Mouse (Mus musculus): ENCODE measurements around the gene Tgif1.

Gene Tgif1

DNA sequence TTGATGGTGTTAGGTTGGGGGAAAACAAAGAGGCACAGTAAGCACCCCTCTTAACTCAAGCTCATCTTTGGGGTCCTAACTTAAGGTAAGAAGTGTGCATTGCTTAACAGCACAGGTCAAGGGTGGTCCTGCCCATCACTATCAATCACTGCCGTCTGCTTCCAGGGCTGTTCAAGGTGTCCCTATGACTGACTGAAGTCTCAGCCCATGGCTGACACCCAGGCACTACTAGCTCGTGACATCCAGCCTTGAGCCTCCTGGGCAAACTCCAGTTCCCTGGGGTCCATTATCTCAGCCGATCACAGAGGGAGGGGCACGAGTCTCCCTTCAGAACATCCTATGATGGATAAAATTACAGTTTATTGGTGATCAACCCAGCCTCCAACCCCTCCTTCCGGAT, 12.7 kb upstream of the Tgif1 start:
- DNase-seq (ENCODE audit: low spot score) = no peak

DNA sequence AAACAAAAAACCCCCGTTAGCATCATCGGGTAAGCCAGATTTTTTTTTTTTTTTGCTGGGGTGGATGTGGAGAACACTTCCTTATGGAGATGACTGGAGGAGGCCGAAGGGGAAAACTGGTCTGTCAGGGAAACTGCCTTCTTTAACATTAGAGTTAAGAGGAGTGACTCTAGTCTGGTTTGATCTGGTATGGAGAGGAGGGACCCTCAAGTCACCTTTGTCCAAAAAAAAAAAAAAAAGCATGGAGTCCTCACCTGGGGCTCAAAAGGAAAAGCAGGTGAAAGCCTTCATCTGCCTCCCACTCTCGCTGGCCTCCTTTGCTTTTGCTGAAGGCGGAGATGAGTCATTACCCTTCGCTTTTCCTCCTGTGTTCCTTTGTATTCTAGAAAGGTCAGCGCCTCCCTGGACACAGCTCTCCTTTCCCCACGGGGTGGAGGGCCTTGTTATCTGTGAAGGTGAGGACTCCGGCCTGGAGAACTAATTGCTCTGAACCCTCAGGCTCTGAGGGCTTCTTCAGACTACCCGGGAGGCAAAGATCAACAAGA, 11.8 kb upstream of the Tgif1 start:
- DNase-seq (ENCODE audit: low spot score) = no peak

DNA sequence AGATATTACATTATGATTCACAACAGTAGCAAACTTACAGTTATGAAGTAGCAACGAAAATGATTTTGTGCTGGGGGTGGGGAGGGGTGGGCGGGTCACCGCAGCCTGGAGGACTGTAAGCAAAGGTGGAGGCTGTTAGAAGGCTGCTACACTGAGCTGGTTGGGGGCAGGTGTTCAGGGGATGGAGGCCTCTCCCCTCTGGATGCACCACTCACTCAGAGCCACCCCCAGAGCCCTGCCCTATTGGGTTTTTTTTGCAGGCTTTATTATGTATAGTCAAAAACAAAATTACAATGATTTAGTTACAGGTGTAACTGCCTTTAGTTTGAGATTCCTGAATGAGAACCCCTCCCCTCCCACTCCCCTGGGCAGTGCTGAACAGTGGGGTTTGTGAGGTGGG, 11.3 kb upstream of the Tgif1 start:
- no peak for DNase-seq (ENCODE audit: low spot score)

DNA sequence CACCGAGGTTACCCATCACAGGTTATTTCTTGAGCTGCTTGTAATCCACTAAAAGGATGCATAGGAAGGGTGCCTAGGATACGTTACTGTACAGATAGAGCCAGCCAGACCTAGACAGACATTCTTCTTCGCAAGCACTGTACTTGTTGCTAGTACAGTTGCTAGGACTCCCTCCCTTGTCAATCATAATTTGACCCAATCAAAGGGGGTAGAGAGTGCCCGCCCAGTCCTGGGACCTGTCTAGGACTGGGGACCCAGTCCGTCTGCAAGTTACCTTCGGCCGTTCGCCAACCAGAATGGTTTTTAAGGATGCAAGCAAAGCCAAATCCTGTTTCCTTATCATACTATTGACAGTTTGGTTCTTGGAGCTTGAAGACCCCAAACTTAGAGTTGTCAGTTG, 10.8 kb upstream of the Tgif1 start:
- DNase-seq (ENCODE audit: low spot score) = no peak

DNA sequence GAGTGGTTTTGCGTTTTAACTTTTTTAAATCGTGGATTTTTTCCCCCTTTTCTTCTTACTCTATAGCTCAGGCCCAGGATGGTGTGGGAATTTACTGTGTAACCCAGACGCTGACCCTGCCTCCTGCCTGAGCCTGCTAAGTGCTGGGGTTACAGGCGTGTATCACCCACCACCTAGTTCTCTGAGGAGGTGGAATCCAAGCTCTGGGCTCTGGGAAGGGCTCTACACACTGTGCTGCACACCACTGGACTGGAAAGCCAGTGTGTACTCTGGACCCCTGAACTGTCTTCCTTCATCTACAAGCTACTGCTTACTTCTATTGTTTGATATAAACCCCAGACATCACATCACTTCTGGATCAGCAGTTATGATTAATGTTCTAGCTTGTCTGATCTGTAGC, 5.5 kb upstream of the Tgif1 start:
- DNase-seq (ENCODE audit: low spot score) = no peak

DNA sequence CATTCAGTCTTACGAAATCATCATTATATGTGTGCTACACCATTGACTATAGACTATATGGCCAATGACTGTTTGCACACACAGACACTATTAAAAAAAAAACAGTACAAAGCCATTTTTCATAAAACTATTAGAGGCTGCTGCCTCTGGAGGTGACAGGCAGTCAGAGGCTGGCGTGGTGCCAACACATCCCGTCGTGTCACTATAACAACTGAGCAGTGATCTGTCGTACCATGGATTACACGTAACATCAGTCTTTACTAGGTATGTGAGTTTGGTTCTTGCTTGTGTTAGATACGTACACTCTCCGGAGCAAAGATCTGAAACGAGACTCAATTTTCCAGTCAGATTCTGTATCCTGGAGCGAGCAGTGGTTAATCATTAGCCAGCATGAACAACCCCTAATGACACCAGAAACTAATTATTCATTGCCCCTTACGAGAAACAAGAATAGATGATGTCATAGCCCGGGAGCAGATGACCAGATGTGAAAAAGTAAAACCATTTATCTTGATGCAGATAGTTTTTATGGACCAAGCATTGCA, 3.6 kb upstream of the Tgif1 start:
- no peak for DNase-seq (ENCODE audit: low spot score)

DNA sequence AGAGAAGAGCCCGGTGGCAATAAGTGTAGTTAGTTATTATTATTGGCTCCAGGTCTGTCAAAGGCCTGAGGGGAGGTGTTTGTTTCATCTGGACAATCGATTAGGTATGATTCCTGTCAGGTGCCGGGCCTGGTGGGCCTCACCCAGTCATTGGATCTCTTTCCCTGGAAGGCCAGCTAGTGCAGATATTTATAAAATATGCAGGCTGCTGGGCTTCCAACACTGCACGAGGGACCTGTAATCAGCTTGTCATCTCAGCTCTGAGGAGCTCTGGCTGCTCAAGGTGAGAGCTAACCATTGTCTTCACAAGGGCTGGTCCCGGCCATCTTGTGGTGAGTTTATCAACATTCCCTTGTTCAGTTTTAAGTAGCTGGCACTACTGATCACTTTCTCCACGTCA, 675 bp upstream of the Tgif1 start:
- no peak for DNase-seq (ENCODE audit: low spot score)

DNA sequence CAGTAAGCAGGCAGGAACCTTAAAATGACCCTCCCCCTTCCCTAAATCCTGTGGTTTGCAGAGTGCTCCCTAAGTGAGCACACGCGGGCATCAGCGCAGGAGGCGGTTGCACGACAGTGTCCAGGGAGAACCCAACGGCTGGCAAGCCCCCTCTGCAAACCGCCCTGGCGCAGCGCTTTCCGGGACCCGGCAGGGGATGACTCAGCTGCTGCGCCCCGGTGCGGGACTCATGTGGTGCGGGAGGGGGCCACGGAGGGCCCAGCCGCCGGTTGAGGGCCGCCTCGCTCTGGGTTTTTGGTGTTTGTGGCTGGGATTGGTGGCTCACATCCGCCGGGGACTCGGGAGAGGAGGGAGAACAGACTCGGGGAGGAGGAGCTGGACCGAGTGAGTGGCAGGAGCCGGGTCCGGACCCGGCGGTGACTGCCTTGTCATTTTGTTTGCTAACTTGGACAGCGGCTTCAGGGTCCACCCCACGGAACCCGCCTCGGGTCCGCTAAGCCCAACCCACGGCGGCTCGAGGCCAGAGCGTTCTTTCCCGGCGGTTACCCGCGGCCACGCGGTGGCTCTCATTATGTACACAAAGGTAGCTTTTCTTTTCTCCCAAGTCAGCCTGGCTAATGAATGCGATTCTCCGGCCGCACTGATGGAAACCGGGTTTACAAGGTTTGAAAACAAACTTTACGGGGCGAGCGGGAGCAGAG, 510 bp downstream of the Tgif1 start:
- DNase-seq (ENCODE audit: low spot score) = peak; percentile 90

DNA sequence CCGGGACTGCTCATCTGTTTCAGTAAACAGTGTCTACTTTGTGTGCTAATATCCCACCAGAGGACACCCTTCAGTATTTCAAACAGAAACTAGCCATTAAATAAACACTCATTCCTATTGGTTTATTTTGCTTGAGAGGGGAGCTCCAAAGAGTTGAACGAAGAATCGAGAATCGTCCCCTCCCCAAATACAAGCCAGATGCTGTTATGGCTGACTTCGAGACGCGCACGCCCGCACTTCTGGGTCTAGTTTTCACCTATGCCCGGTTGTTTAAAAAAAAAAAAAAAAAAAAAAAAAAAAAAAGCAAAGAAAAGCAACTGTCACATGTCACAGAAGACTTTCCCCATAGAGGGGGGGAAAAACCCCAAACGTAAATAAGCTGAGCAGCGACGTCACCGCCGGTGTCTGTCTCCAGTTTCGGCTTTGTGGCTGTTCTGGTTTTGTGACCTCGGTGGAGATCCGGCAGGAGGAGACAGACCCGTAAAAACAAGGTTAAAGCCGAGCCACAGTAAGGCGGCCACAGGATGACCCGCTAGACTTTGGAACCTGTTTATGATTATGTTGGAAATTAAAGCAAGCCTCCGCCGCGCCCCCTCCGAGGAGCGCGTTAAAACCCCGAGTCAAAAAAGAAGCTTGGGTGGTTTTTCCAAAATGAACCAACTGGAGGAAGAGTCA, 1.2 kb downstream of the Tgif1 start:
- peak; percentile 80 for DNase-seq (ENCODE audit: low spot score)

DNA sequence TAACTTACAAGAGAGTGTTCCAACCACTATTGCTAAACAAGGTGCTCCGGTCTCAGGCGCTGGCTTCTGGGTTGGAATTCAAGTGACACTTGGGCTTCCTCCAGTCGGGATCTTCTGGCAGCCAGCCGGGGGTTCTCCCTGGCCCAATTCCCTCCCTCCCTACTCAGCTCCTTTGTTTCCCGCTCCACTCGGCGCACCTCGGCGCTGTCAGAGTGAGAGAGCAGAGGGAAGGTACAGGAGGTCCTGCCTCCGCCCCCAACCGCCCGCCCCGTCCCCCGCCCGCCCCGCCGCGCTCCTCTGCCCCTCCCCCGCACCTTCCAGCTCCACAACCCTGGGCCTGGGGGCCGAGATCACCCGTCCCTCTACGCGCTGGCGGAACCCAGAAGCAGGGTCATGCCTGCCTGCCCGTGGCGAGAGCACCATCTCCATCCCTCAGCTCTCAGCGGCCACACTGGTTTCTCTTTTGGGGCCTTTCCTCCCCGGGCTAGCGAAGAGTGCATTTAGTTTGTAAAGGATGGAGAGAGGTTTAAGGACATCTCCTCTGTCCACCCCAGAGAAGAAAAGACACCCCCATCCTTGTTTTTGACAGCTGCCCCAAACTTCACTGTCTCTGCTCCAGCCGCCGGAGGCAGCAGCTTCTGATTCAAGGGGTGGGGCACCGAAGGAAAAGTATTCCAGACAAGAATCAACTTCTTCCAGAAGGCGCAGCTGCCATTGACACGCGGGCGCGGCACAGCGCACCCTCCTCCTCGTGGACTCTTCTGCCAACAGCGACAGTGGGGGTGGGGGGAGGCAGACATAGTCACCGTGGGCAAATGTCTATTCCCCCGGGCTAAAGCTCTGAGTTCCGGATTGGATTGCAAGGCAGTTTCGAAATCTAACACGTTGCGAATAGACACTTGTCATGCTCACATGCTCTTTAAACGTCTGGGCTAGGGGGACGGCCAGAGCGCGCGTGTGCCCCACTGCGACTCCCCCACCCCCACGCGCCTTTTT, 2.1 kb downstream of the Tgif1 start:
- DNase-seq (ENCODE audit: low spot score) = peak; percentile 91

DNA sequence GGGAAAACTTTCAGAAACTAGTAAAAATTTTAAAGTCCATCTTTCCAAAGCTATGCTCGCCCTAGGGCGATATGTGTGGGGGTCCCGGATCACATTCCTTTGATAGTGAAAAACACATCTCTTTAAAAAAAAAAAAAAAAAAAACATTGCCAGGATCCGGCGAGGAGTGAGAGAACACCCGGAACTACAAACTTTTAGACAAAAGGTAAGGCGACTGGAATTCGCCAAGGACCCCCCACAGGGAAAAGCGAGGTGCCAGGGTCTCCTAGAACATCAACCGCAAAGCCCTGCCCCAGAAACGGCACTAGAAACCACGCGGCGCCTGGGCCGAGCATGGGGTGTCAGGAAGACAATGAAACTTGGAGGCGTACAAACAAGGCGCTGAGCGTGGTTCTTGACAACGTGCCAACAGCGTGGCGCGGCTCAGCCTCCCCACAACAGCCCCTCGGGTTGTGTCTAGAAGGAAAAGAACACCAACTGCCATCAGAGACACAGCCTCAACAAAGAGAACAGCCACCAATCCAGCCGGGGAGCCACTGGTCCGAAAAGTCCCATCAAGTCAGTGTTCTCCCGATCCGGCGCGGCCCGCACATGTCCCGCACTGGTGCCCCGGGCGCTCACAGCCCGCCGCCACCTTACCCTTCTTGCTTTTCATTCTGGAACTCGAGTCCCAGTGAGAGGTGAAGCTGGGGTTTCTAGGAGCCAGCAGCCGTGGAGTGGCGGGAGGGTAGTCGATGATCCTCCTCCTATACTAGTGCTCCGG, 2.9 kb downstream of the Tgif1 start:
- peak; percentile 57 for DNase-seq (ENCODE audit: low spot score)

DNA sequence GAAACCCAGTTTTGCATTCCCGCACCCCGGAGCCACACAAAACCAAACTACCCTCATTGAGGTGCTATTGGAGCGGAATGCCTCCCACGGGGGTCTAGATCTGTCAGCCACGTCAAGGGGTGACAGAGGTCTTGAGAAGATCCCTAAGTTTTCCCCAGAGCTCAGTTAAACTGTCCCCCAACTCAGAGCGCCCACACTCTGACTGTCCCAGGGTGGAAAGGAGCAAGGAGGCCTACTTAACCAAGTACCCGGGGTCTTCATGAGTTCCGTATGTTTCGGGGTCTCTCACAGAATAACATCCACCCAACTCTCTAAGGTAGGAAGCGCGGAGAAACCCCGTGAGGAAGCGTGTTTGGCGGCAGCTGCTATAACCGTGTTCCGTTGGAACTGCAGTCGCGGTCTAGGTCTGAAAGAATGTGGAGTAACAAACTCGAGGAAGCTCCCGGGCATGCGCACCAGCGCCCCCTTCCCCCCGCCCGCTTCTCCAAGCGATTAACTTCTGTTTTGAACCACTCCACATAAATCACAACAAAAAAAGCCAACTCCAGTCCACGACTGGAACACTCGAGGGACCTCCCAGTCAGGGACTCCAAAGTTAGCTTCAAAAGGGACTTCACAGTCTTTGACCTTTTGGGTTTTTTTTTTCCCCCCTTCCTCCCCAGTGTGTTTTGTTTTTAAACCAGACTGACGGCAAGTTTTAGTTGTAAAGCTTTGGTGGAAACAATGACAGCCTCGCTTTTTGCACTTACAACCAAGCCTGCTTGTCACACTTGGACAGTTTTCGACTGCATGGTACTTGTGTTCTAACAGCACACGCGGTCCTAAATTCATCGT, 3.7 kb downstream of the Tgif1 start:
- peak; percentile 91 for DNase-seq (ENCODE audit: low spot score)

DNA sequence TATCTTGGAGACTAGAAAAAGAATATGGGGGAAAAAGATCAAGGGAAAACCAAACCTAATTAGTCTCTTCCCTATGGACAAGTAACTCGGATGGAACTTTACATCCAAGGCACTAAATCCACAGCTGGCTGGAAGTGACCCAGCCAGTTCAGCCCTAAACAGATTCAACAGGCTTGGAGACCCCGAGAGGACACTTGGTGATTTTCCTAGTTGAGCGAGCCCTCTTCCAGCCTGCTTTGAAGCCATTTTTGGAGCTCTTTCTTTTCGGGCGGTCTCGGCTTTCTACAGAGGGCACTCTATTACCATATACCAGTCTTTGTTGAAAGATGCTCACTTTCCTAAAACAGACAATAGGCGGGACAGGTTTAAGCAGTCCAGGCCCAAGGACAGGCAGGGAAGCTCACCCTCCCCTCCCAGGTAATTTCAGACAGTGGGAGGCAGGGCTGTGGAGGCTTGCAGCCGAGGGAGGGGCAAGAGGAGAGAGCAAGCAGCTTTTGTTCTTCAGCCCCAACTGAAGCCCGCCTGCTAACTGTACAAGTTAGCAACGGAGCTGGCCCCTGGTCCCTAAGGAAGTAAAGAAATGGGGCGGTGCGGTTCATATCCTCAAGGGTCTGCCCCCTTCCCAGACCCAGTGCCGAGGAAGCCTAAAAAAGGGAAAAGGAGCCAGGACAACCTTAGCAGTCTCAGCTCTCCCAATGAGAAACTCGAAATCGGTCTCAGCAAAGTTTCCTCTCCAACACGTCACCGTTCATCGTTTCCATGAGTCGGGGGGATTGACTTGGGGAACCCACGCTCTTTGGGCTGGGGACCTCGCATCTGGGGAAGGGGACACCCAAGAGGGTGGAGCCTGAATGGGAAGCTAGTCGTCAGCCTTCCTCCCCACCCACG, 4.6 kb downstream of the Tgif1 start:
- peak; percentile 37 for DNase-seq (ENCODE audit: low spot score)

DNA sequence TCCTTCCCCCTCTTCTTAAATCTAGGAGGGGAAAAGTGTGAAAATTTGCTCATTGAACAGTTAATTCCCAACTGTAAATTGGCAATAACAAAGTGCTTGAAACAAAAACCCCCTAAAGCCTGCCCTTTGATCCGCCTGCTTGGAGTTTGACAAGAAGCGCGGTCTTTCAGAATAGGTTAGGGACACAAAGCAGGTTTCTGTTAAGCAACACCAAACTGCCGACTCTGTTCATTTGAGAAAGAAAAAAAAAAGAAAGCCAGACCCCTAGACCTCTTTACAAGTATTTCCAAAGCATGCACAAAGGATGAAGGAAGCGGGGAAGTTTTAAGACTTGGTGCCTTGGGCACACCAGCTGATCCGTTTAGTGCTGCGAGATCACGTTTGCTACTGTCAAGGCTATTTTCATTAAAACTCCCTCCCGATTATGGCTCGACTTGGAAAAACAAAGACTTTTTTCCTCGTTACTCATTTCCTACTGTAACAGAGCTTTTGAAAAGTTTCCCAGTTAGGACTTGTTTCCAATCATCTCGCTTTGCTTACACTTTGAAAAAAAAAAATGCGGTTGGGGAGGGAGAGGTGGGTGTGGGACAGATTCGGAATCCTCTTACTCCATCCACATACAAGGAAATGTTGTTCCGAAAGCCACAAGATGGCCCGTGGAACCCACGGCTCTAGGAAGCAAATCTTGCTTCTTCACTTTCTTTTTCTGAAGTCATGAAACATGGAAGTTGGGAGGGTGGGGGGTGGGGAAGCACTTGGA, 5.4 kb downstream of the Tgif1 start:
- DNase-seq (ENCODE audit: low spot score) = no peak

DNA sequence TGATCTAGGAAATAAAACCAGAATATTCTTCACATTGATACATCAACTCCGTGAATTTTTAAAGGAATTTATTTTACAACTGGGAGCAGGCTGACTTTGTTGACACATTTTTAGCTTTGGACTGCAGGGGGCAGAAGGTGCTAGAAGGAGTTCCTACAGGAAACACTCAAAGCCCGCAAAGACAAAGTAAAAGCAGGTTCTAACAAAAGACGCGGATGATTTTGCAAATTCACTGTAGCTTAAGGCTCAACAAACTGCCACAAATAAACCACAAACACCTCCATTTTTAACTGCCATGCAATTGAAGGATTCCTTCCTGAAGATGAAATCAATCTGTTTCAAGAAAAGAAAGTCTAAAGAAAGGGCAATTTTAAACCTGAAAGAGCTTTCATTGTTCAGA, 6.3 kb downstream of the Tgif1 start:
- peak; percentile 81 for DNase-seq (ENCODE audit: low spot score)

DNA sequence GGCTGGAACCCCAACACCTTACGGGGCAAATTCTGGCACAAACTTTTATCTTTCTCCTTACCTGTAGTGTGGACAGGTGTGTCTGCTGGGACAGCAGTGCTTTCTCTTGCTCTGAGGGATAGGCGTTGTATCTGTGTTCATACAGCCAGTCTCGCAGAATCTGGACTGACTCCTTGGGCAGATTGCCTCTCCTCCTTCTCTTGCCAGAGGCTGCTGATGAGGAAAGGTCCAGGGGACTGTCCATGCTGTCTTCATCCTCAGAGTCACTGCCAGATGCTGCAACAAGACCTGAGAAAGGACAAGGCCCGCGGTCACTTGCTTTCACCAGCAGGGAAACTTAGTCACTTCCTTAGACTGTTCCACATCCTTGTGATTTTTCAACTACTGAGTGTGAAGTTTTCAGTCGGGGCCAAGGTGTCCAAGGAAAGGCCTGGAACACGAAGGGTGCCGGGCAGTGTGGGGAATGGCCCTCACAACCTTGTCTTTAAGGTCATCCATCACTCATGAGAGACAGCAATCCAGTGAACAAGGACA, 7.2 kb downstream of the Tgif1 start:
- DNase-seq (ENCODE audit: low spot score) = no peak

DNA sequence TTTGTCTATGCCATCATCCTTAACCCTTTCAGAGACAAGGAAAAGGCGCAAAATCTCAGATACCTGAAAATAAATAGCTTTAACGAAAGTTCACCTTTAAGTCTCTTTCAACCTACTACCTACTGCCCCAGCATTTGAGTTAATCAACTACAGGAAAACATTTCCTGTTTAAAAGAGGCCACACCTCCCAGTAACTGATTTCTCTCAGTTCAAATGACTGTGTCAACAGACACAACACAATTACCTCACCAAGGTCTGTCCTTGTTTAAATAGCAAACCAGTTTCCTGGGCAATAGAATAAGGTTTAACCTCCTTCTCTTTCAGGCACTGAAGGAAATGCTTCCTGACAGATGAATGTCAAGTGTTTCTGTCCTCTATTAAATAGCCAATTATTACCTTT, 7.8 kb downstream of the Tgif1 start:
- DNase-seq (ENCODE audit: low spot score) = peak; percentile 60

DNA sequence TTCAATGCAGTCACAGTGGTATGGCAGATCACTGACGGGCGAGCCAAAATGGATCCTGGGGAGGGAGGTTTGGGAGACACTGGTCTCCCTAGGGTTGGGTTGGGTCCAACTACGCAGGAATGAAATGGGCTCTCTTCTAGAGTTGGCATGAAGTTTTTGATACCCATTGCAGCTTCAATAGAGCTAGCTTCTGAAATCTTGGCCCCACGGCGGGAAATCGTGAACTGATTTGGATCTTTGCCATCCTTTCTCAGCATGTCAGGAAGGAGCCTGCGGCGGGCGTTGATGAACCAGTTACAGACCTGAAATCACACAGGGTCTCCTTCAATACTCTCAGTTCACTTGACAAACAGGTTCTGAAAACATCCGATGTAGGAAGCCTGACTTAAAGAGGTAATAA, 8.4 kb downstream of the Tgif1 start:
- DNase-seq (ENCODE audit: low spot score) = no peak

Measured in lung, postnatal 25 days (tissue).